Mouse (Mus musculus) limb, embryonic 15.5 days (tissue): ENCODE measurements at regions not wholly inside any gene's neighbourhood (a gene's known extent, or its start where the extent isn't known, plus 50 kb on each side); places are given as distances from the start of the nearest gene placed in this dataset.
A peak's percentile ranks its signal among the peaks of the same experiment; 100 is the strongest.

ENCODE experiments used
- ATAC-seq: fragments of 200-750 bp; cut with Nextera tagmentation; 2 replicates; pipeline ENCODE4 v1.8.0; 2017; ENCODE audit warnings: low read depth, moderate TSS enrichment; ENCODE audit not compliant: insufficient number of reproducible peaks, low FRiP score, low TSS enrichment
- H3K27ac ChIP-seq: fragments of 300-500 bp; sonication (generic); 2 replicates; pipeline ENCODE4 v1.5.1; 2015; ENCODE audit warnings: moderate library complexity, mild to moderate bottlenecking, inconsistent platforms
- H3K27me3 ChIP-seq: fragments of 300-500 bp; sonication (generic); 2 replicates; pipeline ENCODE4 v1.6.1; 2015; ENCODE audit warnings: inconsistent platforms
- H3K36me3 ChIP-seq: fragments of 300-500 bp; sonication (generic); 2 replicates; pipeline ENCODE4 v1.6.1; 2015; ENCODE audit warnings: inconsistent platforms
- H3K4me1 ChIP-seq: fragments of 300-500 bp; sonication (generic); 2 replicates; pipeline ENCODE4 v1.6.1; 2015; ENCODE audit warnings: inconsistent platforms
- H3K4me2 ChIP-seq: fragments of 300-500 bp; sonication (generic); 2 replicates; pipeline ENCODE4 v1.6.1; 2015; ENCODE audit warnings: mild to moderate bottlenecking, inconsistent platforms
- H3K4me3 ChIP-seq: fragments of 300-500 bp; sonication (generic); 2 replicates; pipeline ENCODE4 v1.5.1; 2015; ENCODE audit warnings: mild to moderate bottlenecking, inconsistent platforms
- H3K9ac ChIP-seq: fragments of 300-500 bp; sonication (generic); 2 replicates; pipeline ENCODE4 v1.6.1; 2015; ENCODE audit warnings: inconsistent platforms
- H3K9me3 ChIP-seq: fragments of 300-500 bp; sonication (generic); 2 replicates; pipeline ENCODE4 v1.6.1; 2016; ENCODE audit warnings: inconsistent platforms
- WGBS: fragments of 180-500 bp; shearing (Covaris S2); methylation state at CpG from one replicate; pipeline ENCODE4 v1.1.7; 2015; 5-methylcytosine and 5-hydroxymethylcytosine counted together

DNA sequence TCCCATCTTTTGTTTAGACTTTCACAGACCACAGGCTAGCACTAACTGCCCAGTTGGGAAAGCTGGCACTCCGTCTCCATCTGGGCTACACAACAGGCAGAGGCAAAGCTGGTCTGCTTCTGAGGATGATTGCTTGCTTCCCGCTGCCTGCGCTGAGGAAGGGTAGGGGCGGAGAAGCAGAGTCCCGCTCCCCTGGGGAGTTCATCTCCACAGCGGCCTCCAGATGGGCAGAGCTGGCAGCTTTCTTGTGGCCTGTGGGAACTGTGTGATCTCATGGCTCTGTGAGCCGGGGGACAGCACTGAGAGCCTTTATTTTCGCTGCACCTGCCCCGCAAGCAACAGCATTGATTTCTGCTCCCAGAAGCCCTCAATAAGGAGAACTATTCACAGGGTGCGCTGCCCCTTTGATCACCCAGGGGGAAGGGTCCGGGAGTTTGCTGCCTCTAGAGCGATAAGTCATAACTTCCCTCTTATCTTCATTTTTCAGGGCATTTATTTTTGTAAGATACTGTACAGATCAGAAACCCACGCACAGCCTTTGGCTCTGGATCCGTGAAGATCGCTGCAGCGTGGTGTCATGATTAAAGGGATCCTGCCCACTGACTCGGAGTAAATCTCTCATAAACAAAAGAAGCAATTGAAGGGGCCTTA, 155.7 kb downstream of the Gm9376 start:
- Histone ChIP-seq H3K27me3 (peaks cover 12% of the 10 kb centered on the region; the same call in 1 of the 2 replicates), H3K27ac (no peak overlapping the region), H3K9me3 (no peaks in the 10 kb centered on the region), H3K4me3 (no peak overlapping the region), H3K9ac (no peak overlapping the region), H3K36me3 (no peaks in the 10 kb centered on the region), H3K4me1 (peaks cover 6% of the 10 kb centered on the region), H3K4me2 (peak overlapping the region; percentile 17; the same call in 1 of the 2 replicates)
- ATAC-seq = no peak
- WGBS = 5% methylated on average over 17 of the region's 17 CpGs

DNA sequence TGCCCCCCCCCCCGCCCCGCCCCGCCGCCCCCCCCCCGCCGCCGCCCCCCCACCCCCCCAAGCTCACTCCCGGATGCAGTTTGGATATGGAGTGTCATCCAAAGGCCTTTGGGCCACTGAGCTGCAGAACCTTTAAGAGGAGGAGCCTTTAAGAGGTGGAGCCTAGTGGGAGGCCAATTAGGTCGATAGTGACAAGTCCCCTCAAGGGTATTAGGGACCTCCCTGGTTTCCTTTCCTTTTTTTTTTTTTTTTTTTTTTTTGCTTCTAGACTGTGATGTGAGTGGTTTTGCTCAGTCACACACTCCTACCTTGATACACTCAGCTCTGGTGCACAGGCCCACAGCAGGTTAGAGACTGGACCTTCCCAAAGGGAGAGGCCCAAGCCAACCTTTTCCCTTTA, 156.5 kb downstream of the Gm9376 start:
- Histone ChIP-seq H3K9me3 (no peaks in the 10 kb centered on the region), H3K4me1 (peaks cover 6% of the 10 kb centered on the region), H3K27me3 (peaks cover 12% of the 10 kb centered on the region; the same call in 1 of the 2 replicates), H3K36me3 (no peaks in the 10 kb centered on the region), H3K9ac (no peak overlapping the region), H3K27ac (no peak overlapping the region), H3K4me3 (no peak overlapping the region), H3K4me2 (no peak overlapping the region)
- 8% methylated on average over 2 of the region's 9 CpGs for WGBS
- no peak for ATAC-seq

DNA sequence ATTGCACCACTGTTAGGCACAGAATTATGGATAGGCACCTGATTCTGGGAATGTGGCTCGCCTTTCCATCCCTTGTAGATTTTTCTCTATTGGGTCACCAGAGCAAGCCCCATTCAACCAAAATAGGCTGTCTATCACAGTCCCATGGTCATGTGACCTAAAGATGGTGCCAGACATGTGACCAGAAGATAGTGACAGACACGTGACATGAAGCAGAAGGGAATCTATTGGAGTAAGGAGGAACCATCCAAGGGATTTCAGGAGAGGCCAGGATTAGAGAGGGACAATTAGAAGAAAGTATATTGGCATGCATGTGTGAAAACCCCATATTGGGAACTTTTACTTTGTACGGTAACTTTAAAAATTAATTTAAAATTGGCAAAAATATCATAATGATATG, 159.8 kb downstream of the Gm9376 start:
- Histone ChIP-seq H3K27me3 (peaks cover 7% of the 10 kb centered on the region; the same call in 1 of the 2 replicates), H3K4me3 (no peak overlapping the region), H3K9ac (no peak overlapping the region), H3K36me3 (no peaks in the 10 kb centered on the region), H3K27ac (no peak overlapping the region), H3K4me2 (no peak overlapping the region), H3K4me1 (peaks cover 6% of the 10 kb centered on the region), H3K9me3 (no peaks in the 10 kb centered on the region)
- WGBS = 82% methylated on average over 3 of the region's 3 CpGs
- ATAC-seq = no peak

GRCm38 (mm10) chr14:118430286-118430685, 163.5 kb downstream of the Gm9376 start:
- H3K4me1 ChIP-seq = no peaks in the 10 kb centered on the region
- H3K9me3 ChIP-seq = no peaks in the 10 kb centered on the region
- no peak overlapping the region for H3K4me2 ChIP-seq
- peaks cover 26% of the 10 kb centered on the region; the same call in 1 of the 2 replicates for H3K27me3 ChIP-seq
- H3K9ac ChIP-seq = no peak overlapping the region
- no peak overlapping the region for H3K27ac ChIP-seq
- WGBS = 89% methylated on average over 4 of the region's 4 CpGs
- no peak for ATAC-seq
- no peak overlapping the region for H3K4me3 ChIP-seq
- no peaks in the 10 kb centered on the region for H3K36me3 ChIP-seq

DNA sequence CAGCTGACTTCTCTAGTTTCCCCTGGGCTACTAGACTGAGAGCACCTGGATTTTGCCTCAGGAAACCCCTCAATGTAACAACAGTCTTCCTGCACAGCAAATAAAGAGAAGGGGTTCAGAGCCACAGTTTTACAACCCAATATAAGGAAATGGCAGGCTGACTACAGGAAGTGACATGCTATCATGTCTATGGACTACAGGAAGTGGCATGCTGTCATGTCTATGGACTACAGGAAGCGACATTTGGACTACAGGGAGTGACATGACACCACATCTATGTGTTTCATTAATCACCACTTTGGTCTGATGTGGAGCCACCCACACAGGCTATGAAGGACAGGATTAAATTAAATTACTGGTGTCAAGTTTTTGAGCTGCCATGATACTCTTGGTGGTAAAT, 164.0 kb downstream of the Gm9376 start:
- no peak for ATAC-seq
- WGBS = 69% methylated on average over 1 of the region's 1 CpGs
- Histone ChIP-seq H3K9me3 (no peaks in the 10 kb centered on the region), H3K4me3 (no peak overlapping the region), H3K9ac (no peak overlapping the region), H3K4me2 (no peak overlapping the region), H3K4me1 (no peaks in the 10 kb centered on the region), H3K36me3 (no peaks in the 10 kb centered on the region), H3K27me3 (peaks cover 30% of the 10 kb centered on the region), H3K27ac (no peak overlapping the region)

DNA sequence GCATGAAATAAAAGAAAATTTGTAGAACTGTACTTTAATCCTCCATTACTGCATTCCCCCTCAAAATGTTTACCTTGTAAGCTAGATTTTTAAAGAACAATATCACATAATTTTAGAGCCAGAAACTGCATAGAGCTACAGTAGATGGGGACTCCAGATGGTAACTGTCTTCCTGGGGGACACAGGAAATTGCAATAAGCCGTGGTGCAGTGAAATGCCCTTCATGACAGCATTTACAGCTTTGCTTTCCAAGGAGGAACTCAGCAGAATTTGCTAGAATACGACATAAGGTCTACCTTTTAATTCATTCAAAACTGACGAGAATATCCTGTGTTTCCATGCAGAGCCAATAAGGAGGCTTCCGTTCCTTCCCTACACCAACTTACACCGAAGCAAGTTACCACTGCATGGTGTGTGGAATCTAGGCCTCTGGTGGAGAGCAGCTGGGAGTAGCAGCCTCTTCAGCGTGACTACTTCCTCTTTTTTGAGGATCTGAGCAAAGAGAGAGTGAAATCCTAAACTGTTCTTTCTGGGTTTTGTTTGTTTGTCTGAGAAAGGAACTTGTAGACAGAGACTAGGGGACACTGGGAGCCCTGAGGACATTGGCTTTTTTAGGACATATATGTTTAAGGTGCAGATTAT, 164.6 kb downstream of the Gm9376 start:
- Histone ChIP-seq H3K27ac (no peak overlapping the region), H3K9me3 (no peaks in the 10 kb centered on the region), H3K9ac (no peak overlapping the region), H3K36me3 (no peaks in the 10 kb centered on the region), H3K4me2 (no peak overlapping the region), H3K4me3 (no peak overlapping the region), H3K4me1 (no peaks in the 10 kb centered on the region), H3K27me3 (peaks cover 34% of the 10 kb centered on the region)
- ATAC-seq = no peak
- 70% methylated on average over 6 of the region's 6 CpGs for WGBS
